Mouse (Mus musculus) embryonic facial prominence, embryonic 10.5 days (tissue): ENCODE results near the gene Scrn1. TPM values are rescaled to one million over a fixed set of nuclear protein-coding genes. Genes with fewer than 3 reads are reported as not detected.
A peak's percentile ranks its signal among the peaks of the same experiment; 100 is the strongest.

Source experiments
- DNase-seq: peaks from one replicate; pipeline ENCODE4 v3.0.0-alpha.2; 2017; ENCODE audit warnings: low spot score
- H3K27ac ChIP-seq: fragments of 300-500 bp; sonication (generic); replicated peaks from 2 replicates; pipeline ENCODE4 v1.5.1; 2016; ENCODE audit warnings: mild to moderate bottlenecking
- H3K27me3 ChIP-seq: fragments of 300-500 bp; sonication (generic); replicated peaks from 2 replicates; pipeline ENCODE4 v1.6.1; 2016; ENCODE audit warnings: low read depth, mild to moderate bottlenecking; ENCODE audit not compliant: poor library complexity, severe bottlenecking
- H3K36me3 ChIP-seq: fragments of 300-500 bp; sonication (generic); replicated peaks from 2 replicates; pipeline ENCODE4 v1.6.1; 2016; ENCODE audit warnings: mild to moderate bottlenecking, moderate library complexity
- H3K4me1 ChIP-seq: fragments of 300-500 bp; sonication (generic); 2 replicates; pipeline ENCODE4 v1.6.1; 2016
- H3K4me3 ChIP-seq: fragments of 300-500 bp; sonication (generic); 2 replicates; pipeline ENCODE4 v1.5.1; 2016; ENCODE audit warnings: mild to moderate bottlenecking, moderate library complexity
- H3K9me3 ChIP-seq: fragments of 300-500 bp; sonication (generic); 2 replicates; pipeline ENCODE4 v1.6.1; 2016; ENCODE audit warnings: mild to moderate bottlenecking
- WGBS: fragments of 180-500 bp; shearing (Covaris S2); methylation state at CpG from one replicate; pipeline ENCODE4 v1.1.7; 2016; 5-methylcytosine and 5-hydroxymethylcytosine counted together
- polyA plus RNA-seq: library from polyadenylated mRNA; unstranded; fragments of >200 nt; fragmentation: Nextera tagmentation; extraction: Ambion mirVana; gene quantifications from 2 replicates; pipeline ENCODE4 v1.2.1, GENCODE M21; 2016

Scrn1 gene
- 20.0 and 24.0 TPM in 2 replicates for polyA plus RNA-seq

DNA sequence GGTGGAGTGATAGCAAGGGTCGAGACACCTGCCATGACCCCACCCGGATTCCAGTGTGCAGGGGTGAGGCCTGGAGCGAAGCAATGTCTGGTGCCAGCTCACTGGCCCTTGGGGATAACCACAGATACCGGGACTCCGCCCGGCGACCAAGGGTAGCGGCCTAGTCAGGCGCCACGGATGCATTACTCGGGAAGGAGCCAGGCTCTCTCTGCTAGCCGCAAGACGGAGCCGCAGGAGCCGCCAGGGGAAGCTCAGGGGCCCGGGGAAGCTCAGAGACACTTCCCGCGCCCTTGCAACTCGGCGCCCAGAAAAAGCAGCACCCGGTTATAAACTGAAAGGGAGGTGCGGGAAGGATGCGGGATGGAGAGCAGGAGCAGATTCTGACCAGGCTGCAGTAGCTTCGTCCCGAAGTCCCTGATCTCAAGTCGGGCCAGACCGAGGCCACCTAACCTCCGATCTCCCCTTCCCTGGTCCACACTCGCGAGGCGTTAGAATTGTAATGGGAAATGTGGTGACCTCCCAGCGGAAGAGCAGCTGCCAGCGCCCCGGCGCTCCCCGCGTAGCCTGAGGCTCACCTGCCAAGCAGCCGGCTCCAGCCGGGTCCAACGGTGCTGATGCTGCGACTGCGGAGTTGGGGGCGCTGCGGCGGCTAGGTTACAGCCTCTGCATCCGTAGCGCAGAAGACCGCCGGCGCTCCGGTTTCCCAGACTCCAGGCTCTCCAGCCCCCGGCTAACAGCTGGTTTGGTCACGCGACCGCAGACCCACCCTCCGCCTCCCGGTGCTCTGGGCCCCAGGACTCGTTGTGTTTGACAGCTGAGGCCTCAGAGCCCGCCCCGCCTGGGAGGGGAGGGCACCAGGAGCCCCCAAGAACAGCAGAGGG, at the start of gene Scrn1:
Gene Scrn1, minus strand, starts transcription at position 825 of the 881 bp plus-strand sequence.
- H3K27ac ChIP-seq, result peak within 1 kb of the TSS; percentile 85
- WGBS, result under 1% methylated on average over 60 of the region's 60 CpGs
- no peaks in the 10 kb centered on the region for H3K36me3 ChIP-seq
- no peaks in the 10 kb centered on the region for H3K9me3 ChIP-seq
- H3K27me3 ChIP-seq, result peaks cover 36% of the 10 kb centered on the region
- peaks cover 47% of the 10 kb centered on the region for H3K4me1 ChIP-seq
- DNase-seq, result peak; percentile 86
- peak within 1 kb of the TSS; percentile 68 for H3K4me3 ChIP-seq

DNA sequence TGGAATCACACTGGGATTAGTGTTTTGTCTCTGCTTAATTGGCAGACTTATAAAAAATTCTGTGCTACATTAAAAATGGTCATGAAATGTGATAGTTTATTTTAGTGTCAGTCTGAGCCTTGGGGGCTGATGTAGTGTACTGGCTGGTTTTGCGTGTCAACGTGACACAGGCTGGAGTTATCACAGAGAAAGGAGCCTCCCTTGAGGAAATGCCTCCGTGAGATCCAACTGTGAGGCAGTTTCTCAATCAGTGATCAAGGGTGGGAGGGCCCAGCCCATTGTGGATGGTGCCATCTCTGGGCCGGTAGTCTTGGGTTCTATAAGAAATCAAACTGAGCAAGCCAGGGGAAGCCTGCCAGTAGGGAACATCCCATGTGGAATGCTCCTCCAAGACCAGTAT, 40.0 kb upstream of the Scrn1 start:
- peaks cover 7% of the 10 kb centered on the region; the same call in 1 of the 2 replicates for H3K9me3 ChIP-seq
- H3K27ac ChIP-seq, result no peak overlapping the region
- H3K4me3 ChIP-seq, result no peak overlapping the region
- H3K4me1 ChIP-seq, result no peaks in the 10 kb centered on the region
- no peak for DNase-seq
- H3K27me3 ChIP-seq, result no peaks in the 10 kb centered on the region
- WGBS, result 69% methylated on average over 4 of the region's 4 CpGs
- H3K36me3 ChIP-seq, result peaks cover 10% of the 10 kb centered on the region

DNA sequence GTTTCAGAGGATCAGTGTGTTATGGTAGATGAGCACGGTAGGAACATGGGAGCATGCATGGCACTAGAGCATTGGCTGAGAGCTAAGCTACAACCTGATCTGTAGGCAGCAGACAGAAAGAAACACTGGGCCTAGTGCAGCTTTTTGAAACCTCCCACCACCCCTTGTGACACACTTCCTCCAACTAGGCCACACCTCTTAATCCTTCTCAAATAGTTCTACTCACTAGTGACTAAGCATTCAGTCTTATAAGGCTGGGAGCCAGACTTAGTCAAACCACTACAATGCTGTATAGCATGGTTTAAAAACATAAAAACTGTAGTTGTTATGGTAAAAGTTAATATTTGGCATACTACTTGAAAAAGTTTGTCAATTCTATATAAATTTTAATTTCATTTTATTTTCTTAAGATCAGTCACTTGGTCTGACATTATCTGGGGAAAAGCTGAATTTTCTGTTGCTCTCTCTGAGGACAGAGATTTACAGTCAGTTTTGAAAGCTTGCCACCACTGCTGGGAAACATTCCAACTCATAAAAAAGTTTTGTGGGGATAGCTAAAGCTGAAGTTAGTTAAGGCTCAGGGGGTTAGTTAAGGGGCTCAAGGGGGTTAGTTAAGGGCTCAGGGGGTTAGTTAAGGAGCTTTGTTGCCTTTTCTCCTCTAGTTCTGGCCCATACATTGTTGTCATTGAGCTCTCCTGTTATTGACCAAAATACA, 37.9 kb upstream of the Scrn1 start:
- no peak for DNase-seq
- Histone ChIP-seq H3K4me3 (no peak overlapping the region), H3K27me3 (no peaks in the 10 kb centered on the region), H3K36me3 (peaks cover 5% of the 10 kb centered on the region), H3K4me1 (no peaks in the 10 kb centered on the region), H3K27ac (no peak overlapping the region), H3K9me3 (peaks cover 7% of the 10 kb centered on the region; the same call in 1 of the 2 replicates)
- WGBS, result 92% methylated on average over 1 of the region's 1 CpGs

DNA sequence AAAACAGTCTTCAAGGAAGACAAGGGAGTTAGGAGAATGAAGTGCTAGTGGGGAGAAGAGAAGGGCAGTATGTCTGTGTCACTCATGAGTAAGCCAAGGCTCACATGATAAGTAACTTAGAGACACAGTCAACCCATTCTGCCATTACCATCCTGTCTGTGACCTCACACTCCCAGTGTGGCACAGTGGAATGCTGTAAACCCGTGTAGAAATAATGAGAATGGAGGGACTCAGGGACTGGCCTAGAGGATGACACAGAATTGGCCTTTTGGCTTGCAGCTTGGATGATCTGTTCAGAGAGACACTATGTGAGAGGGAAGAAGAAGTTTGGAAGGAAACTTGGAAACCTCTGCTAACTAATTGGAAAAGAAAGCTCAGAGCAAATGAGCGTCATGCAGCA, 36.6 kb upstream of the Scrn1 start:
- WGBS, result 90% methylated on average over 2 of the region's 2 CpGs
- Histone ChIP-seq H3K9me3 (peaks cover 4% of the 10 kb centered on the region; the same call in 1 of the 2 replicates), H3K4me3 (no peak overlapping the region), H3K4me1 (no peaks in the 10 kb centered on the region), H3K27ac (no peak overlapping the region), H3K36me3 (peaks cover 5% of the 10 kb centered on the region), H3K27me3 (no peaks in the 10 kb centered on the region)
- DNase-seq, result no peak

DNA sequence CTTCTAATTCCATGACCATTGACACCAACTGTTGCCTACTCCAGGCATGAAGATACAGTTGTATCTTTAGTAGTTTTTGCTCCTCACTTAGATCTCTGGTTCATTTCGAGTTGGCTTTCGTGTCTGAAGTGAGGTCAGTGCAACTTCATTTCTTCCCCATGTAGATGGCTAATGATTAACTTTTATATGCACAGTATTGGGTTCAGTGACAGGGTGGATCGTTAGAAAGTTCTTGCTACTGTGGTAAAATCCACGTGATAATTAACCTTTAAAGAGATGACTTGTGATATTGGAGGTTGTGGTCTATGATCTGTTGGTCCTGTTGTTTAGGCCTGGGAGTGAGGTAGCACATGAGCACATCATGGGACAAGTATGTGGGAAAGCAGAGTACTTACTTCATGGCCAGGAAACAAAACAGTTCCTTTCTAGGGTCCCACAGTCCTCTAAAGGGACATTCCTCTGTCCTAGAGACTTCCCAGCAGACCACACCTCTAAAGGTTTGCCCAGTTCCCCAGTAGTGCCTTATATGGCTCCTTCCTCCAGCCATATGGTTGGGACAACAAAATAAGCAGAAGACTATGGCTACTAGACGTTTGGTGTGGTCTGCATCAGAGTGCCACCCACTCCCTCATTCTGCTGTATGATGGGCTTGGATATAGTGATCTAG, 34.5 kb upstream of the Scrn1 start:
- no peak for DNase-seq
- no peak overlapping the region for H3K4me3 ChIP-seq
- 87% methylated on average over 5 of the region's 5 CpGs for WGBS
- peaks cover 5% of the 10 kb centered on the region for H3K36me3 ChIP-seq
- H3K27ac ChIP-seq, result no peak overlapping the region
- no peaks in the 10 kb centered on the region for H3K27me3 ChIP-seq
- H3K4me1 ChIP-seq, result peaks cover 12% of the 10 kb centered on the region
- peaks cover 4% of the 10 kb centered on the region; the same call in 1 of the 2 replicates for H3K9me3 ChIP-seq

DNA sequence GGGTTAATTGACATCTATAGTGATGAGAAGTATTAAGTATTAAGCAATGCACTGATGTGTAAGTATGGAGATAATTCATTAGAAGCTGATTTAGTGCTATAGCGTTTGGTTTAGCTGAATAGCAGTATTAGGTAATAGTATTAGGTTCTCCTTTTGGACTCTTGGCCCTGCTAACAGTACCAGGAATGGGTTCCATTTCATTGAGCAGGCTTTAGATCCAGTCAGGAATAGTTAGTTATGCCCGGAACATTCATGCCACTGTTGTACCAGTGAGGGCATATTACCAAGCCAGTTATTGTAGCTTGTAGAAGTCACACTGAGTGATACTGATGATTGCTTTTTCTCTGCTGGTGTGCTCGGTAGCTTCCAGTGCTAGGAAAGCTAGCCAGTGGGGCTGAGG, 31.4 kb upstream of the Scrn1 start:
- no peak for DNase-seq
- Histone ChIP-seq H3K27me3 (no peaks in the 10 kb centered on the region), H3K27ac (no peak overlapping the region), H3K9me3 (no peaks in the 10 kb centered on the region), H3K4me1 (peaks cover 23% of the 10 kb centered on the region), H3K4me3 (no peak overlapping the region), H3K36me3 (no peaks in the 10 kb centered on the region)
- 90% methylated on average over 3 of the region's 3 CpGs for WGBS

DNA sequence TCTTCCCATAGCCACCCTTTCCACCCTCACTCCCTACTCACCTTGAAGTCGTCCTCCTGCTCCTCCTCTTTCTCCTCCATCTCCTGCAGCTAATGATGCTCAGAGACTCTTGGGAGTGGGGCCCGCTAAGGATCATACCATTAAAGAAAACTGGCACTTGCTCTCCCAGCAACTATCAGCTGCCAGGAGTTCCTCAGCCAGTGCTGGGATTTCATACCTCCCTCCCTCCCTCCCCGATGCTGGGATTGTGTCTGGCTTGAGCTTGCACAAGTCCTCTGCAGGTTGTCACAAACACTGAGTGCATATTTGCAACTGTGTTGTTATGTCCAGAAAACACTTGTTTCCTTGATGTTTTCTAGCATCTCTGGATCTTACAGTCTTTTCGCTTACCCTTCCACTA, 30.9 kb upstream of the Scrn1 start, which contains the start of gene Fkbp14:
Gene Fkbp14, minus strand, starts transcription at position 101 of the 400 bp plus-strand sequence.
- H3K9me3 ChIP-seq, result no peaks in the 10 kb centered on the region
- 77% methylated on average over 4 of the region's 4 CpGs for WGBS
- H3K4me1 ChIP-seq, result peaks cover 24% of the 10 kb centered on the region
- no peaks in the 10 kb centered on the region for H3K27me3 ChIP-seq
- H3K4me3 ChIP-seq, result peak within 1 kb of the TSS; percentile 90
- H3K27ac ChIP-seq, result no peak within 1 kb of the TSS
- DNase-seq, result no peak
- no peaks in the 10 kb centered on the region for H3K36me3 ChIP-seq

DNA sequence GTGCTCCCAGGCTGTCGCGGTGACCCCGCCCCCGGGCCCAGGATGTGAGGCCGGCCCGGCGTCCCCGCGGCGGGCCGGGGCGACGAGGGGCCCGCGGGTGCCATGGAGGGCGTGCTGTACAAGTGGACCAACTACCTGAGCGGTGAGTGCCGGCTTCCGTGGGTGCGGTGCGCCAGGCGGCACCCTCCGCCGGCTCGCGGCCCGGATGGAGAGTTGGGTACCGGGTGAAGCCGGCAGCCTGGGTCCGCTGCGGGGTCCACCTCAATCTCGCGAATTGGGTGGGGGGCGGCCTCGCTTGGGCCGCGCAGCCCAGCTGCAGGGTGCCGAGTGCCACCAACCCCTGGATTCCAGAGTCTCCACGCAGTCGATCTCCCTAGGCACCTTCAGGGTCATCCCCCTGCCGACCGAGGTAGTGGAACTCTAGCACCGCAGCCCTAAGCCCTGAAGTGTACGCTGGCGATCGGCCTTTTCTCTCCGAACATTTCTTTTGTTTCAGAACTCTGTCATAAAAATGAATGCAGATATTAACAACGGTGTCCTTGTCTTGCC, 29.1 kb upstream of the Scrn1 start:
- DNase-seq, result no peak
- Histone ChIP-seq H3K4me1 (peaks cover 36% of the 10 kb centered on the region), H3K27ac (peak overlapping the region; percentile 89), H3K27me3 (no peaks in the 10 kb centered on the region), H3K9me3 (no peaks in the 10 kb centered on the region), H3K36me3 (no peaks in the 10 kb centered on the region), H3K4me3 (peak overlapping the region; percentile 90)
- under 1% methylated on average over 48 of the region's 48 CpGs for WGBS

DNA sequence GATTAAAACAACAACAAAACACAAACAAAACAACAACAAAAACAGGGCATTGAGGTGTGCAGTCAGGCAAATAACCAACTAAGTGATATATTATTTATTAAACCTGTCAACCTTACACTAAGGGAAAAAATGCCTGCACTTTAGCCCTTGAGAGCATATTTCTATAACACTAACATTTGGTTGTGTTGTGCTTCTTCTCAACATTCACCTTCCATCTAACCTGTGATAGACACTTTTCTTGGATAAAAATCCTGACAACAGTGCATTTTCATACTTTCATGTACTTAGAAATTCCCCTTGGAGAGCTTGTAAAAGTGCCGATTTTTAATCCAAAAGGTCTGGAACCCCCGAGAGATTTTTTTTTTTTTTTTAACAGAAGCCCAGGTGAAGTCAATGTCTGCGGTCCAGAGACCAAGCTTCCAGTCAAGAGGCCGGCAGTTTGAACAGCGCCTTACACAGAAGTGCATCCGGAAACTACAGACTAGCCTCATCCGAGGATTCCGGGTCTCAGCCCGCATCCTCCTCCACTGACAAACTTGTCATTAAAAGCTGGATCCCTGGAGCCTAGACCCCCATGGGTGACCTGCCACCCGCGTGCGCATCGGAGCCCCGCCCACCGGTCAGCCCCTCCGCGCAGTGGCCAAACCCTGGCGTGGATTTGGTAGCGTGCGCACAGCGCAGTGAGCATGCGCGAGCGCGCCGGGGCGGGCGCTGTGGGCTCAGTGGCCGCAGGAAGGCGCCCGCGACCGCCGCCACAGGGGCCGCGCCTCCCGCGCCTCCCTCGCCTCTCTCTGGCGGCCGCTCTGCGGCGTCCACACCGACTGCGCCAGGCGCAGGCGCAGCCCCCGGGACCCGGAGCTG, 28.4 kb upstream of the Scrn1 start, which contains the start of gene Plekha8:
Gene Plekha8, plus strand, starts transcription at position 643 of the 861 bp plus-strand sequence.
- DNase-seq, result peak; percentile 95
- Histone ChIP-seq H3K4me1 (peaks cover 36% of the 10 kb centered on the region), H3K4me3 (peak within 1 kb of the TSS; percentile 90), H3K27ac (peak within 1 kb of the TSS; percentile 89), H3K9me3 (no peaks in the 10 kb centered on the region), H3K36me3 (no peaks in the 10 kb centered on the region), H3K27me3 (no peaks in the 10 kb centered on the region)
- WGBS, result under 1% methylated on average over 49 of the region's 49 CpGs

DNA sequence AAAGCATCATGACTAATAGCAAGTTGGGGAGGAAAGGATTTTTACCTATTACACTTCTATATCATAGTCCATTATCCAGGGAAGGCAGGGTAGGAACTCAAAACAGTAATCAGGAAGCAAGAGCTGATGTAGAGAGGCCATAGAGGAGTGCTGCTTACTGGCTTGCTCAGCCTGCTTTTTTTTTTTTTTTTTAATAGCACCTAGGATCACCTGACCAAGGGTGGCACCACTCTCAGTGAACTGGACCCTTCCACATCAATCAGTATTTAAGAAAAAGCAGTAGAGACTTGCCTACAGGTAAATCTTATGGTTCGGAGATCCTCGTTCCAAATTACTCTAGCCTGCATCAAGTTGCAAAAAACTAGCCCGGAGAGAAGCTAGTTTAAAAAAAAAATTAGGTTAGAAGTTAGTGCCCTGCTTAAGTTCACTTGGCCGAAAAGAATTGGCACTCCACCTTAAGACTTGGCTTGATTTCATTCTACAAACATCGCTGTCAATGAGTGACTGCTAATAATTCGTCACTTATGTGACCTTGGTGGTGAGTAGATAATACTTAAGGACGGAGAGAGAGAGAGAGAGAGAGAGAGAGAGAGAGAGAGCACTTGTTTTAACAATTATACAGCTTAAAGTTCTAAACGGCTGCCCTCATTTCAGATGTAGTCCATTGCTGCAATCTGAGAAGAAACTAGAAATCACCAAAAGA, 27.6 kb upstream of the Scrn1 start:
- peak overlapping the region; percentile 90 for H3K4me3 ChIP-seq
- DNase-seq, result no peak
- WGBS, result 63% methylated on average over 8 of the region's 8 CpGs
- H3K27ac ChIP-seq, result no peak overlapping the region
- peaks cover 40% of the 10 kb centered on the region for H3K4me1 ChIP-seq
- no peaks in the 10 kb centered on the region for H3K9me3 ChIP-seq
- peaks cover 2% of the 10 kb centered on the region; the same call in 1 of the 2 replicates for H3K36me3 ChIP-seq
- no peaks in the 10 kb centered on the region for H3K27me3 ChIP-seq
